Mouse (Mus musculus): ENCODE data around the gene 4933430I17Rik. TPM values are rescaled to one million over a fixed set of nuclear protein-coding genes. Genes with fewer than 3 reads are reported as not detected.

Gene 4933430I17Rik
- polyA plus RNA-seq (2012; rRNA removed; ENCODE audit: low replicate concordance) = 0.06 and 0.14 TPM in 2 replicates

GRCm38 (mm10) chr4:62524651-62525488 is at the start of gene 4933430I17Rik, which contains the start of gene Pole3:
Gene 4933430I17Rik (plus strand): TSS chr4:62525369.
Gene Pole3 (minus strand): TSS chr4:62525068.

DNA sequence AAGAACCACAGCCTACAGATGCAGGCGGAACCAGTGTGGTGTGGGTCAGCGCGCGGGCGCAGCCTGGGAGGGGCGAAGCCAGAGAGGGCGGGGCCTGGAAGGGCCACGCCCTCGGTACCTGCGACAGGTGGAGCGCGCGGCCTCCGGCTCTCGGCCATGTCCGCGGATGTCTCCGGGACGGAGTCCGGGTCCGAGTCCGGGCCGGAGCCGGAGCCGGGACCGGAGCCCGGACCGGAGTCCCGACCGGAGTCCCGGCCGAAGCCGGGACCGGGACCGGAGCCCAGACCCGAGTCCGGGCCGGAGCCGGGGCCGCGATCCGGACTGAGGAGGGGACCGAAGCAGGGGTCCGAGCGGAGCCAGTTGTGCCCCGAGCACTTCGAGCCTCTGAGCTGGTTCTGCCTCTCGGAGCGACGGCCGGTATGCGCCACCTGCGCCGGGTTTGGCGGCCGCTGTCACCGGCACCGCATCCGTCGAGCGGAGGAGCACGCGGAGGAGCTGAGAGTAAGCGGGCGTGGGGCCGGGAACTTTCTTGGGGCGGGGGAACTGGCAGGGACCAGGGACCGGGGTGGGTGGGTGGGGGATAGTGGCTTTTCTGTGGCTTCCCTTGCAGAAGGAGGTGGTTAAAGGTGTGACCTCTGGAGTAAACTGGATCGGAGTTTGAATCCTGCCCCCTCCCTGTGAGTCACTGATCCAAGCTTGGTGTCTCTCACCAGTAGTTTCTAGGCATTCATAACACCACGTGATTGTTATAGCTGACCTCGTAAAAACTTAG is 45.0 kb upstream of the 4933430I17Rik start, which contains the start of gene Bspry:
Gene Bspry (plus strand): TSS at position 117 of the 772 bp plus-strand sequence.

GRCm38 (mm10) chr4:62503374-62503970 is 21.7 kb upstream of the 4933430I17Rik start, which contains the start of gene Hdhd3:
Gene Hdhd3 (minus strand): TSS chr4:62503467.

DNA sequence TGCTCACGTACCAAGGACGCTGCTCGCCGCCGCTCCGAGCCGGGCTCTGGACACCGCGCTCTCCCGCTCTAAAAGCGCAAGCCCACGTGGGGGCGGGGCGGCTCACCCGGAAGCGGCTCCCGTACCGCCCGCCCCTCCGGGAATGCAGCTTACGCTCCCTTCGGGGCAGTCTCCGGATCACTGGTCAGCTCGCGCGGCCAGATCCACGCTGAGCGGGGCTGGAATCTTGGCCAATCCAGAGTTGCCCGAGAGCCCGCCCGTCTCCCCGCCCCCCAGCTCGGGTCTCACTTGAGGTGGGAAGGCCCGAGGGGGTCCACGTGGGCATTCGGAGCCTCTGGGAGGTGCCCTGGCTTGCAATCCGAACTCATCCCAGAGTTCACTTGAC is 5.3 kb upstream of the 4933430I17Rik start, which contains the start of gene Alad:
Gene Alad (minus strand): TSS at position 70 of the 385 bp plus-strand sequence.

GRCm38 (mm10) chr4:62559797-62560329 is 34.7 kb downstream of the 4933430I17Rik start, which contains the start of gene Rgs3:
Gene Rgs3 (plus strand): TSS chr4:62559847.

Other genes starting within 250 kb of the 4933430I17Rik start
- gene Fkbp15, start 164.8 kb upstream of the 4933430I17Rik start, polyA plus RNA-seq (2012; rRNA removed; ENCODE audit: low replicate concordance) = 31.5 and 38.2 TPM in 2 replicates
- 26.8 and 31.4 TPM in 2 replicates for gene Slc31a1, start 164.6 kb upstream of the 4933430I17Rik start, polyA plus RNA-seq (2012; rRNA removed; ENCODE audit: low replicate concordance)
- gene Cdc26, start 116.7 kb upstream of the 4933430I17Rik start, polyA plus RNA-seq (2012; rRNA removed; ENCODE audit: low replicate concordance) = 31.6 and 47.6 TPM in 2 replicates
- gene Prpf4, start 116.6 kb upstream of the 4933430I17Rik start, polyA plus RNA-seq (2012; rRNA removed; ENCODE audit: low replicate concordance) = 9.7 and 17.8 TPM in 2 replicates
- 0.33 and 4.0 TPM in 2 replicates for gene Rnf183, start 90.1 kb upstream of the 4933430I17Rik start, polyA plus RNA-seq (2012; rRNA removed; ENCODE audit: low replicate concordance)
- gene Wdr31, start 54.5 kb upstream of the 4933430I17Rik start, polyA plus RNA-seq (2012; rRNA removed; ENCODE audit: low replicate concordance) = 0.49 and 4.7 TPM in 2 replicates
- gene Bspry, start 45.3 kb upstream of the 4933430I17Rik start, polyA plus RNA-seq (2012; rRNA removed; ENCODE audit: low replicate concordance) = 0.34 and 45.2 TPM in 2 replicates
- gene Hdhd3, start 21.9 kb upstream of the 4933430I17Rik start, polyA plus RNA-seq (2012; rRNA removed; ENCODE audit: low replicate concordance) = 11.7 and 28.9 TPM in 2 replicates
- 116 and 202 TPM in 2 replicates for gene Alad, start 5.5 kb upstream of the 4933430I17Rik start, polyA plus RNA-seq (2012; rRNA removed; ENCODE audit: low replicate concordance)
- 22.1 and 23.5 TPM in 2 replicates for gene Pole3, start 301 bp upstream of the 4933430I17Rik start, polyA plus RNA-seq (2012; rRNA removed; ENCODE audit: low replicate concordance)
- 89.0 and 120 TPM in 2 replicates for gene Rgs3, start 34.5 kb downstream of the 4933430I17Rik start, polyA plus RNA-seq (2012; rRNA removed; ENCODE audit: low replicate concordance)

Data from subcutaneous adipose tissue, adult 2 months (tissue).